Mouse (Mus musculus): Measurements from ENCODE around the gene Ankrd13c.

- TF ChIP-seq CTCF (IDR thresholded peaks at IDR 0.05; ENCODE audit: low read depth): no peak
- TF ChIP-seq EP300 (optimal IDR thresholded peaks at IDR 0.05): no peak
Observed at GRCm38 (mm10) chr3:157910262-157910661, 36.8 kb upstream of the Ankrd13c start.

Data from stomach, postnatal 0 days (tissue).